Mouse (Mus musculus) heart, postnatal 25 days (tissue): Measurements from ENCODE around the gene Nhsl1. TPM values are rescaled to one million over a fixed set of nuclear protein-coding genes. Genes with fewer than 3 reads are reported as not detected.

ENCODE experiments used
- DNase-seq: peaks from one replicate; pipeline ENCODE4 v3.0.0; 2022; ENCODE audit warnings: low spot score
- intact Hi-C: fragments of 180-260 bp; cut with DNase I; formaldehyde crosslinking; loops from one replicate; pipeline ENCODE4 v1.15.1; 2025
- total RNA-seq, 2 experiments: library from RNA; stranded (reverse); gene quantifications; 2 replicates each; pipeline ENCODE4 v1.2.3; 2021

Nhsl1 gene
- total RNA-seq, 2 experiments from 2014 or later, result 19.2 to 21.4 TPM

DNA sequence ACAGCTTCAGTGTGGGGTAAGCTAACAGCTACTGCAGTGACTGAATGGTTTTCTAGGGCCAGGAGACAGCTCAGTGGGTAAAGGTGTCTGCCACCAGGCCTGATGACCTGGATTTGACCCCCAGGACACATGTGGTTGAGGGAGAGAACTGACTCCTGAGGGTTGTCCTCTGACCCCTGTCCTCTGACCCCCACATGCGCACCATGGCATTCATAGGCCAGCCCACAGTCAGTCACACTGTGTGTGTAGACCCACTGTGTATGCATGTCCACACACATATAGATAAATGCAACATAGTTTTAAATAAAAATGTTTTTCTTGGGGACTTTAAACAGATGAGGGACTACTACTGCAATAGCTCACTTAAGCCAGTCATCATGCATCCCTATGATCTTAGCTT lies 22.1 kb downstream of the Nhsl1 start:
- intact Hi-C loops, result no loop called here
- no peak for DNase-seq

- intact Hi-C loops, result no loop called here
- DNase-seq, result no peak
Measured at GRCm38 (mm10) chr10:18341444-18342196, 22.8 kb downstream of the Nhsl1 start.

GRCm38 (mm10) chr10:18347231-18347630 lies 28.4 kb downstream of the Nhsl1 start:
- no peak for DNase-seq
- intact Hi-C loops, result no loop called here

DNA sequence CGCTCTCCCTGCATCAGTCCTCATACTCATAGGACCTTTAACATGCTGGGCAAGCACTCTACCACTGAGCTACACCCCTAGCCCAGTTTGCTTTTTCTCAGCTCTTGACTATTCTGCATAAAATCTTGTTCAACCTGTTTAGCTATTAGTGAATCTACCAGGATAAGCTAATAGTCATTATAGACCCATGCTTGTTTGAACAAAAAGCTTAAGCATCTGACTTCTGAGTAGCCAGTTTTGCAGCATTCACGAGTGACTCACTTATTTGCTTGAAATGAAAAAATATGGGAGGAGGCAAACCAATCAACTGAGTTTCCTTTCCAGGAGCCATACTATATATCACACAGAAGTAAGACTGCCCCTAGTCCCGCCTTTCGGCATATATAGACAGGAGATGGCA lies 32.0 kb downstream of the Nhsl1 start:
- no peak for DNase-seq
- intact Hi-C loops, result no loop called here

GRCm38 (mm10) chr10:18352937-18353336 lies 34.2 kb downstream of the Nhsl1 start:
- DNase-seq, result no peak
- intact Hi-C loops, result no loop called here

GRCm38 (mm10) chr10:18354103-18354502 lies 35.3 kb downstream of the Nhsl1 start:
- intact Hi-C loops, result no loop called here
- DNase-seq, result no peak

GRCm38 (mm10) chr10:18356461-18356860 lies 37.7 kb downstream of the Nhsl1 start:
- intact Hi-C loops, result no loop called here

GRCm38 (mm10) chr10:18357212-18357611 lies 38.4 kb downstream of the Nhsl1 start:
- intact Hi-C loops, result no loop called here
- DNase-seq, result no peak

More at GRCm38 (mm10) chr10:18356461-18356860, 37.7 kb downstream of the Nhsl1 start:
- no peak for DNase-seq

DNA sequence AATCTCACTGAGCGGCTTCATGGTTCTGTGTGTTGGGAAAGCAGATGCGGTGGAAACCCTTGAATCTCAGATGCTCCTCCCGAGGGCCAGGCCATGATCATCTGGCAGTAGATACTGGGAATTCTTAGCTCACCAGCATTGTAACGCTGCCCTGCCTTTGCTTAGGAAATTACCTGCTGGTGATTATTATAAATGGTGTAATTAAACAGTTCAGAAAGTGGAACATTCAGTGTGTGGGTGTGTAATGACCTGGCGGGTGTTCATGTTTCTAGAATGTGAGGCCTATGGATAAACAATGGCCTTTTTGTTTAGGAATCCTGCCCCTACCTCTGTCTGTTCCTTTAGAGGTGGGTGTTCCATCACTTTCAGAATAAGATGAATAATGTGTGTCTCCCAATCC lies 39.7 kb downstream of the Nhsl1 start:
- intact Hi-C loops, result no loop called here
- no peak for DNase-seq

DNA sequence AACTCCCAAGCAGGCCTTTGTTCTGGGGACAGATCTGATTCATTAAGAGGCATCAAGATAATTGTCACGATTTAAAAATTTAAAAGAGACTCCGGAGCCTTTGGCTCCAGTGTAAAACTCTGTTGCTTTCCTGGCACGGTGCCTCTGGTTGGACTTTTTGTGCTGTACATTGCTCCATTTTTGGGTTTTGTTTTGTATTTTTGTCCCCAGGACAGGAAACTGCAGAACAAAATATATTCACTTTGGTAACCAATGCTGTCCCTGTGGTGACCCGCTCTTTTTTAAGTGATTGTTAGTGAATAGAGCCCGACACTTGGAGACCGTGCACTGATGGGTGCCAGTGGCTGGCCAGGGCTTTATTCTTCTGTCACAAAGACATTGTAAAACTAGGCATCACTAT lies 41.4 kb downstream of the Nhsl1 start:
- DNase-seq, result no peak
- intact Hi-C loops, result no loop called here

DNA sequence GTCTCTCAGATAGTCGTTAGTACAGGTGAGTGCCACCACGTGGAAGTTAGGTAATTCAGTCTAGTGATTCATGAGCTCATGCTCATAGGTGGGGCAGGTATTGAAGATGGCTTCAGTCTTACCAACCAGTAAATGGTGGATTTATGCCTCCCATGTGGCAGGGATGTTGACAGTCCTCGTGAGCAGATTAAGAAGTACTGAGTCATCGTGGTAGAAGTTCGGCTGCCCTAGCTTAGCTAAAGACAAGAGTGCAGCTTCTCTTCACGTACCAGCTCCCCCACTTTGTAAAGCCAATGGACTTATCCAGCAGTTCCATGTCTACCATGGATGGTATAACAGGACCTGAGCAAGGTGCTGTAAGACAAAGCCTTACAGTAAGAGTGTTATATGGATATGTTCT lies 46.6 kb downstream of the Nhsl1 start:
- intact Hi-C loops, result no loop called here
- DNase-seq, result no peak

GRCm38 (mm10) chr10:18366697-18367096 lies 47.9 kb downstream of the Nhsl1 start:
- intact Hi-C loops, result no loop called here
- no peak for DNase-seq

- intact Hi-C loops, result no loop called here
- no peak for DNase-seq
Measured at GRCm38 (mm10) chr10:18368111-18368510, 49.3 kb downstream of the Nhsl1 start.

GRCm38 (mm10) chr10:18370475-18371286 lies 51.9 kb downstream of the Nhsl1 start:
- intact Hi-C loops, result no loop called here
- DNase-seq, result no peak

GRCm38 (mm10) chr10:18371866-18372265 lies 53.1 kb downstream of the Nhsl1 start:
- DNase-seq, result no peak
- intact Hi-C loops, result no loop called here

DNA sequence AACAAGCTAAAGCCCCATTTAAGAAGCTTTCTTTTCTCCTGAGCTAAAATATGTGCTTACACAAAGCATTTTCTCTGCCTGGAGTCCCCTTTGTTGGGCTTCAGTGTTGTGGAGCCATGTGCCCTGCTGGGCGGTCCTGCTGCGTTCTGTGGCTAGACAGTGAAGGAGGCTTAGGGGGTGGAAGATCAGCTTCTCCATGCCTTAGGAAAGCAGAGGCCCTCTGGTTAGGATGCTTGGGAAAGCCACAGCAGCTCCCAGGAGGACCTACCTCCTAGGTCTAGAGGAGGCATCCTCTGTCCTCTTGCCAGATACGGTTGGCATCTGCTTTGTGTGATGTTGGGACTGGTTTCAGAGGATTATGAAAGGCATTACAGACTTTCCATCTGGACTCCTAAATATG lies 56.5 kb downstream of the Nhsl1 start:
- intact Hi-C loops, result no loop called here
- no peak for DNase-seq

GRCm38 (mm10) chr10:18384766-18385165 lies 66.0 kb downstream of the Nhsl1 start:
- no peak for DNase-seq
- intact Hi-C loops, result no loop called here

GRCm38 (mm10) chr10:18386224-18386623 lies 67.4 kb downstream of the Nhsl1 start:
- intact Hi-C loops, result loop anchor here (2.0 kb wide), 1 partner anchor 65 kb away; no protein-coding TSS in a partner anchor
- no peak for DNase-seq

DNA sequence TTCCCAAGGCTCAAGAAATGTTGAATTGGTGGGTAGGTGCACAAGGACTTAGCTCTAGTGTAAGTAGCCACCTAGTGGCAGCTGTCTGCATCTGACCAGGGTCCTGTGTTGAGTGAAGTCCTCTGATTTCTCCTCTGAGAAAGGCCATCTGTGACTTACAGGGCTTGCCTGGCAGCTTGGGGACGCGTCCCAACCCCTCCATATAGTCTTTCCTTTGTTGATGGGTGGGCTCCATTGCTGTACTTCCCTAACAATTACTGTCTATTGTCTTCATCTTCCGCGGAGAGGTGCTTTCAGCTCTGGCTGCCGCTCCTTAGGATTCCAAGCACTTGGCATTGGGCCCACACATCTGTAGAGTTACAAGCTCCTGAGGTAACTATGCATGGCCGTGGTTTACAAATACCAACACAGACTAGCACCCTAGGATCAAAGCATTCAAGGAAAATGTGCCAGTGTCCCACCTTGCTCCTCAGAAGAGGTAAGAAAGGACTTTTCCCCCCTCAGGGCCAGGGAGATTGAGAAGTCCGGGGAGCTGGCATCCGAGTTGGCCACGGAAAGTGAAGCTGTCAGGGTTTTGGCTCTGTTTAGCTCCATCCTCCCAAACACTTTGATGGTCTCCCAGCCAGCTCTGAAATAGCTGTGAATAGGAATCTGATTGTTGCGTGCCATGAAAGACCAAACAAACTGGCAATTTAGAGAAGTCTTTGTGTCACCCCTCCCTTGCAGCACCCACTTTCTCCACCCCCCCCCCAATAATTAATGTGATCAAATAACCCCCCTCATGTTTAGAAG lies 70.2 kb downstream of the Nhsl1 start:
- intact Hi-C loops, result loop anchor here (2.0 kb wide), 1 partner anchor 144 kb away; no protein-coding TSS in a partner anchor
- peak; percentile 38 for DNase-seq

GRCm38 (mm10) chr10:18390004-18390403 lies 71.2 kb downstream of the Nhsl1 start:
- intact Hi-C loops, result loop anchor here (5.0 kb wide), 2 partner anchors 37 to 447 kb away; no protein-coding TSS in a partner anchor
- no peak for DNase-seq
